Mouse (Mus musculus) spleen, embryonic (tissue): ENCODE data around the gene Cldn14.

ENCODE experiments used
- CTCF ChIA-PET: fragments of 350-600 bp; sonication (Branson Sonifier 250); formaldehyde crosslinking; loops from one replicate; lab custom pipeline; 2022; lab: Charles Lee

Cldn14 gene

GRCm38 (mm10) chr16:93915338-93915849 lies 93.2 kb downstream of the Cldn14 start:
- CTCF ChIA-PET = interaction anchor here (0.6 to 1.3 kb wide), 3 partner anchors 10 to 232 kb away, joined by 3 to 4 read pairs (median 3); partner anchors contain the start of gene Cbr3

- CTCF ChIA-PET = interaction anchor here (1.3 kb wide), 1 partner anchor 25 kb away, joined by 3 read pairs; no protein-coding TSS in a partner anchor
Observed at GRCm38 (mm10) chr16:93913881-93914576, 94.6 kb downstream of the Cldn14 start.

GRCm38 (mm10) chr16:93912808-93913207 lies 95.8 kb downstream of the Cldn14 start:
- CTCF ChIA-PET = no interaction called here

GRCm38 (mm10) chr16:93912158-93912557 lies 96.5 kb downstream of the Cldn14 start:
- CTCF ChIA-PET = no interaction called here

- CTCF ChIA-PET = no interaction called here
Observed at GRCm38 (mm10) chr16:93910735-93911665, 97.6 kb downstream of the Cldn14 start.

GRCm38 (mm10) chr16:93909936-93910335 lies 98.7 kb downstream of the Cldn14 start:
- CTCF ChIA-PET = no interaction called here

- CTCF ChIA-PET = no interaction called here
Observed at GRCm38 (mm10) chr16:93908196-93908595, 100.4 kb downstream of the Cldn14 start.

GRCm38 (mm10) chr16:93907761-93908160 lies 100.9 kb downstream of the Cldn14 start:
- CTCF ChIA-PET = no interaction called here

- CTCF ChIA-PET = interaction anchor here (0.6 to 0.8 kb wide), 2 partner anchors 12 to 402 kb away, joined by 3 to 6 read pairs; no protein-coding TSS in a partner anchor
Observed at GRCm38 (mm10) chr16:93906156-93907014, 102.3 kb downstream of the Cldn14 start.

GRCm38 (mm10) chr16:93903027-93903426 lies 105.6 kb downstream of the Cldn14 start:
- CTCF ChIA-PET = no interaction called here

GRCm38 (mm10) chr16:93893285-93893684 lies 115.4 kb downstream of the Cldn14 start:
- CTCF ChIA-PET = no interaction called here

GRCm38 (mm10) chr16:93890948-93891604 lies 117.6 kb downstream of the Cldn14 start:
- CTCF ChIA-PET = no interaction called here

- CTCF ChIA-PET = no interaction called here
Observed at GRCm38 (mm10) chr16:93888481-93888880, 120.2 kb downstream of the Cldn14 start.

GRCm38 (mm10) chr16:93884722-93885113 lies 123.9 kb downstream of the Cldn14 start:
- CTCF ChIA-PET = interaction anchor here (0.6 kb wide), 1 partner anchor 205 kb away, joined by 3 read pairs; no protein-coding TSS in a partner anchor

GRCm38 (mm10) chr16:93884086-93884721 lies 124.4 kb downstream of the Cldn14 start:
- CTCF ChIA-PET = no interaction called here

GRCm38 (mm10) chr16:93883423-93884085 lies 125.1 kb downstream of the Cldn14 start, which contains the start of gene Chaf1b:
TSS of gene Chaf1b (plus strand) at chr16:93883901.
- CTCF ChIA-PET = no interaction called here

- CTCF ChIA-PET = no interaction called here
Observed at GRCm38 (mm10) chr16:93877612-93878380, 130.8 kb downstream of the Cldn14 start.

GRCm38 (mm10) chr16:93874841-93875240 lies 133.8 kb downstream of the Cldn14 start:
- CTCF ChIA-PET = interaction anchor here (0.5 kb wide), 1 partner anchor 16 kb away, joined by 9 read pairs; no protein-coding TSS in a partner anchor
